Mouse (Mus musculus) erythroblast, adult 5-6 weeks (primary cell): Measurements from ENCODE around the gene 2410137M14Rik. TPM values are rescaled to one million over a fixed set of nuclear protein-coding genes. Genes with fewer than 3 reads are reported as not detected.

Source experiments
- total RNA-seq, 2 experiments: library from RNA; stranded (forward) in 1 of 2; stranded (reverse) in 1 of 2; fragments of 150-400 nt in 1 of 2; fragments of 200-764, 138-1000 nt in 1 of 2; gene quantifications; 2 replicates each; pipeline versions ENCODE4 v1.2.3 to v1.2.4; 2015 to 2017; ENCODE audit warnings: low replicate concordance in 2 of 2

The 2410137M14Rik gene
- total RNA-seq, 2 experiments from 2014 or later, result not detected

Other genes with a start within 250 kb of the 2410137M14Rik start
- not detected in 2 replicates for gene H2-M10.5, start 208.3 kb downstream of the 2410137M14Rik start, total RNA-seq (2015; ENCODE audit: low replicate concordance)
- gene H2-M10.5, start 208.3 kb downstream of the 2410137M14Rik start, total RNA-seq (2017; ENCODE audit: low replicate concordance), result not detected in 2 replicates
- gene H2-M10.6, start 169.1 kb downstream of the 2410137M14Rik start, total RNA-seq (2015; ENCODE audit: low replicate concordance), result not detected in 2 replicates
- not detected in 2 replicates for gene H2-M10.6, start 169.1 kb downstream of the 2410137M14Rik start, total RNA-seq (2017; ENCODE audit: low replicate concordance)
- 88.8 and 93.2 TPM in 2 replicates for gene Trim26, start 144.1 kb downstream of the 2410137M14Rik start, total RNA-seq (2015; ENCODE audit: low replicate concordance)
- 63.6 and 65.4 TPM in 2 replicates for gene Trim26, start 144.1 kb downstream of the 2410137M14Rik start, total RNA-seq (2017; ENCODE audit: low replicate concordance)
- not detected in 2 replicates for gene Trim15, start 114.0 kb downstream of the 2410137M14Rik start, total RNA-seq (2015; ENCODE audit: low replicate concordance)
- gene Trim15, start 114.0 kb downstream of the 2410137M14Rik start, total RNA-seq (2017; ENCODE audit: low replicate concordance), result 0.70 and 2.5 TPM in 2 replicates
- gene Trim10, start 111.7 kb downstream of the 2410137M14Rik start, total RNA-seq (2015; ENCODE audit: low replicate concordance), result 592 TPM in 2 replicates
- gene Trim10, start 111.7 kb downstream of the 2410137M14Rik start, total RNA-seq (2017; ENCODE audit: low replicate concordance), result 1,227 and 1,601 TPM in 2 replicates
- not detected in 2 replicates for gene Trim40, start 91.1 kb downstream of the 2410137M14Rik start, total RNA-seq (2015; ENCODE audit: low replicate concordance)
- gene Trim40, start 91.1 kb downstream of the 2410137M14Rik start, total RNA-seq (2017; ENCODE audit: low replicate concordance), result not detected in 2 replicates
- not detected in 2 replicates for gene Trim31, start 83.1 kb downstream of the 2410137M14Rik start, total RNA-seq (2015; ENCODE audit: low replicate concordance)
- gene Trim31, start 83.1 kb downstream of the 2410137M14Rik start, total RNA-seq (2017; ENCODE audit: low replicate concordance), result not detected in 2 replicates
- gene Rnf39, start 38.3 kb downstream of the 2410137M14Rik start, total RNA-seq (2015; ENCODE audit: low replicate concordance), result not detected in 2 replicates
- gene Rnf39, start 38.3 kb downstream of the 2410137M14Rik start, total RNA-seq (2017; ENCODE audit: low replicate concordance), result not detected in 2 replicates
- 21.9 and 35.5 TPM in 2 replicates for gene Ppp1r11, start 29.5 kb downstream of the 2410137M14Rik start, total RNA-seq (2015; ENCODE audit: low replicate concordance)
- gene Ppp1r11, start 29.5 kb downstream of the 2410137M14Rik start, total RNA-seq (2017; ENCODE audit: low replicate concordance), result 8.8 and 14.4 TPM in 2 replicates
- gene Znrd1, start 22.7 kb downstream of the 2410137M14Rik start, total RNA-seq (2015; ENCODE audit: low replicate concordance), result 18.8 and 23.2 TPM in 2 replicates
- 5.7 and 11.0 TPM in 2 replicates for gene Znrd1, start 22.7 kb downstream of the 2410137M14Rik start, total RNA-seq (2017; ENCODE audit: low replicate concordance)
- gene Znrd1as, start 22.6 kb downstream of the 2410137M14Rik start, total RNA-seq (2015; ENCODE audit: low replicate concordance), result 3.8 TPM in 1 of 2 replicates, not detected in the other
- gene Znrd1as, start 22.6 kb downstream of the 2410137M14Rik start, total RNA-seq (2017; ENCODE audit: low replicate concordance), result 0.51 and 7.0 TPM in 2 replicates
- gene H2-M5, start 8.3 kb upstream of the 2410137M14Rik start, total RNA-seq (2015; ENCODE audit: low replicate concordance), result not detected in 2 replicates
- not detected in 2 replicates for gene H2-M5, start 8.3 kb upstream of the 2410137M14Rik start, total RNA-seq (2017; ENCODE audit: low replicate concordance)
- not detected in 2 replicates for gene Zfp57, start 19.9 kb upstream of the 2410137M14Rik start, total RNA-seq (2015; ENCODE audit: low replicate concordance)
- gene Zfp57, start 19.9 kb upstream of the 2410137M14Rik start, total RNA-seq (2017; ENCODE audit: low replicate concordance), result not detected in 2 replicates
- not detected in 2 replicates for gene Mog, start 42.2 kb upstream of the 2410137M14Rik start, total RNA-seq (2015; ENCODE audit: low replicate concordance)
- gene Mog, start 42.2 kb upstream of the 2410137M14Rik start, total RNA-seq (2017; ENCODE audit: low replicate concordance), result not detected in 2 replicates
- gene Gabbr1, start 64.7 kb upstream of the 2410137M14Rik start, total RNA-seq (2015; ENCODE audit: low replicate concordance), result 0.42 and 1.2 TPM in 2 replicates
- 0.85 and 1.1 TPM in 2 replicates for gene Gabbr1, start 64.7 kb upstream of the 2410137M14Rik start, total RNA-seq (2017; ENCODE audit: low replicate concordance)
- not detected in 2 replicates for gene Olfr90, start 107.3 kb upstream of the 2410137M14Rik start, total RNA-seq (2015; ENCODE audit: low replicate concordance)
- gene Olfr90, start 107.3 kb upstream of the 2410137M14Rik start, total RNA-seq (2017; ENCODE audit: low replicate concordance), result not detected in 2 replicates
- not detected in 2 replicates for gene Olfr91, start 117.0 kb upstream of the 2410137M14Rik start, total RNA-seq (2015; ENCODE audit: low replicate concordance)
- not detected in 2 replicates for gene Olfr91, start 117.0 kb upstream of the 2410137M14Rik start, total RNA-seq (2017; ENCODE audit: low replicate concordance)
- gene Olfr92, start 138.9 kb upstream of the 2410137M14Rik start, total RNA-seq (2015; ENCODE audit: low replicate concordance), result not detected in 2 replicates
- not detected in 2 replicates for gene Olfr92, start 138.9 kb upstream of the 2410137M14Rik start, total RNA-seq (2017; ENCODE audit: low replicate concordance)
- not detected in 2 replicates for gene Olfr93, start 180.3 kb upstream of the 2410137M14Rik start, total RNA-seq (2015; ENCODE audit: low replicate concordance)
- gene Olfr93, start 180.3 kb upstream of the 2410137M14Rik start, total RNA-seq (2017; ENCODE audit: low replicate concordance), result not detected in 2 replicates
- 5.4 TPM in 1 of 2 replicates, not detected in the other for gene Ubd, start 212.7 kb upstream of the 2410137M14Rik start, total RNA-seq (2015; ENCODE audit: low replicate concordance)
- gene Ubd, start 212.7 kb upstream of the 2410137M14Rik start, total RNA-seq (2017; ENCODE audit: low replicate concordance), result 1.7 and 4.7 TPM in 2 replicates
- not detected in 2 replicates for gene Olfr94, start 219.8 kb upstream of the 2410137M14Rik start, total RNA-seq (2015; ENCODE audit: low replicate concordance)
- gene Olfr94, start 219.8 kb upstream of the 2410137M14Rik start, total RNA-seq (2017; ENCODE audit: low replicate concordance), result not detected in 2 replicates
- gene Olfr95, start 231.9 kb upstream of the 2410137M14Rik start, total RNA-seq (2015; ENCODE audit: low replicate concordance), result not detected in 2 replicates
- not detected in 2 replicates for gene Olfr95, start 231.9 kb upstream of the 2410137M14Rik start, total RNA-seq (2017; ENCODE audit: low replicate concordance)
- not detected in 2 replicates for gene Olfr96, start 238.9 kb upstream of the 2410137M14Rik start, total RNA-seq (2015; ENCODE audit: low replicate concordance)
- gene Olfr96, start 238.9 kb upstream of the 2410137M14Rik start, total RNA-seq (2017; ENCODE audit: low replicate concordance), result not detected in 2 replicates